Mouse (Mus musculus) heart, postnatal 0 days (tissue): ENCODE results near the gene Aqp11. TPM values are rescaled to one million over a fixed set of nuclear protein-coding genes. Genes with fewer than 3 reads are reported as not detected.

Experiments used
- ATAC-seq: fragments of 200-750 bp; cut with Nextera tagmentation; 2 replicates; pipeline ENCODE4 v1.8.0; 2017; ENCODE audit warnings: low read depth, moderate number of reproducible peaks, moderate library complexity; ENCODE audit not compliant: insufficient read depth
- DNase-seq: peaks from one replicate; pipeline ENCODE4 v3.0.0-alpha.2; 2016; ENCODE audit warnings: low spot score
- H3K27ac ChIP-seq: fragments of 300-500 bp; sonication (generic); 2 replicates; pipeline ENCODE4 v1.5.1; 2014; ENCODE audit warnings: low read depth, mild to moderate bottlenecking
- H3K27me3 ChIP-seq: fragments of 300-500 bp; sonication (generic); 2 replicates; pipeline ENCODE4 v1.6.1; 2014; ENCODE audit warnings: low read length, mixed read lengths; ENCODE audit not compliant: control insufficient read depth, insufficient read depth
- H3K36me3 ChIP-seq: fragments of 300-500 bp; sonication (generic); replicated peaks from 2 replicates; pipeline ENCODE4 v1.6.1; 2014; ENCODE audit warnings: low read length, mixed read lengths; ENCODE audit not compliant: control insufficient read depth, insufficient read depth
- H3K4me1 ChIP-seq: fragments of 300-500 bp; sonication (generic); 2 replicates; pipeline ENCODE4 v1.6.1; 2014; ENCODE audit warnings: antibody characterized with exemption; ENCODE audit not compliant: control insufficient read depth, insufficient read depth
- H3K4me2 ChIP-seq: fragments of 300-500 bp; sonication (generic); 2 replicates; pipeline ENCODE4 v1.6.1; 2014; ENCODE audit warnings: low read depth, mild to moderate bottlenecking, low read length, moderate library complexity
- H3K4me3 ChIP-seq: fragments of 300-500 bp; sonication (generic); 2 replicates; pipeline ENCODE4 v1.5.1; 2014; ENCODE audit warnings: low read depth, low read length
- H3K9ac ChIP-seq: fragments of 300-500 bp; sonication (generic); replicated peaks from 2 replicates; pipeline ENCODE4 v1.6.1; 2014; ENCODE audit warnings: low read depth, low read length, mixed read lengths
- H3K9me3 ChIP-seq: fragments of 300-500 bp; sonication (generic); replicated peaks from 2 replicates; pipeline ENCODE4 v1.6.1; 2016; ENCODE audit warnings: low read length; ENCODE audit not compliant: control insufficient read depth
- CTCF ChIP-seq: IDR thresholded peaks from 2 replicates; pipeline ENCODE4 v1.5.1; 2016; ENCODE audit warnings: antibody characterized with exemption, control low read depth, low read depth
- EP300 ChIP-seq: IDR thresholded peaks from 2 replicates; pipeline ENCODE4 v1.6.1; 2016; ENCODE audit warnings: antibody characterized with exemption, low read depth
- WGBS: fragments of 180-500 bp; shearing (Covaris S2); extraction: QIAGEN DNeasy Blood & Tissue Kit; methylation state at CpG from one replicate; pipeline ENCODE4 v1.1.7; 2014; 5-methylcytosine and 5-hydroxymethylcytosine counted together
- polyA plus RNA-seq: library from polyadenylated mRNA; unstranded; fragments of >200 nt; fragmentation: Nextera tagmentation; extraction: Ambion mirVana; gene quantifications from 2 replicates; pipeline ENCODE4 v1.2.1, GENCODE M21; 2015
- total RNA-seq: library from RNA; depleted of rRNA; stranded (reverse); fragments of >200 nt; gene quantifications from 2 replicates; pipeline ENCODE4 v1.2.3, GENCODE M21; 2014; ENCODE audit warnings: low replicate concordance

The Aqp11 gene
- total and polyA plus RNA-seq, 2 experiments from 2014 or later: 2.0 to 4.8 TPM

- H3K9ac ChIP-seq: no peak overlapping the region
- H3K4me2 ChIP-seq: no peak overlapping the region
- ATAC-seq (no peak), DNase-seq (no peak)
- no peak overlapping the region for H3K4me3 ChIP-seq
- no peak for TF ChIP-seq EP300
- TF ChIP-seq CTCF: no peak
- H3K36me3 ChIP-seq: peaks cover 73% of the 10 kb centered on the region
- H3K4me1 ChIP-seq: no peaks in the 10 kb centered on the region
- H3K9me3 ChIP-seq: no peaks in the 10 kb centered on the region
- WGBS: 97% methylated on average over 5 of the region's 5 CpGs
- no peak overlapping the region for H3K27ac ChIP-seq
- no peaks in the 10 kb centered on the region for H3K27me3 ChIP-seq
These were observed 23.4 kb downstream of the Aqp11 start for GRCm38 (mm10) chr7:97714651-97715050.

GRCm38 (mm10) chr7:97709204-97709603, 28.9 kb downstream of the Aqp11 start:
- H3K4me2 ChIP-seq: no peak overlapping the region
- H3K4me3 ChIP-seq: no peak overlapping the region
- peaks cover 23% of the 10 kb centered on the region for H3K36me3 ChIP-seq
- no peak for ATAC-seq
- no peak overlapping the region for H3K27ac ChIP-seq
- H3K27me3 ChIP-seq: no peaks in the 10 kb centered on the region
- H3K9me3 ChIP-seq: no peaks in the 10 kb centered on the region
- TF ChIP-seq CTCF (no peak), EP300 (no peak)
- no peak overlapping the region for H3K9ac ChIP-seq
- H3K4me1 ChIP-seq: no peaks in the 10 kb centered on the region; the same call in 1 of the 2 replicates
- WGBS: 80% methylated on average over 3 of the region's 3 CpGs
- no peak for DNase-seq

- Histone ChIP-seq H3K27me3 (no peaks in the 10 kb centered on the region), H3K4me3 (no peak overlapping the region), H3K9ac (no peak overlapping the region), H3K36me3 (peaks cover 14% of the 10 kb centered on the region), H3K27ac (no peak overlapping the region), H3K4me1 (no peaks in the 10 kb centered on the region; the same call in 1 of the 2 replicates), H3K9me3 (no peaks in the 10 kb centered on the region), H3K4me2 (no peak overlapping the region)
- ATAC-seq (no peak), DNase-seq (no peak)
- TF ChIP-seq EP300: no peak
- no peak for TF ChIP-seq CTCF
- WGBS: 67% methylated on average over 5 of the region's 5 CpGs
These were observed 30.3 kb downstream of the Aqp11 start for GRCm38 (mm10) chr7:97707809-97708208.

GRCm38 (mm10) chr7:97707123-97707522, 31.0 kb downstream of the Aqp11 start:
- no peak for ATAC-seq
- Histone ChIP-seq H3K4me1 (no peaks in the 10 kb centered on the region; the same call in 1 of the 2 replicates), H3K9me3 (no peaks in the 10 kb centered on the region), H3K4me3 (no peak overlapping the region), H3K9ac (no peak overlapping the region), H3K36me3 (peaks cover 7% of the 10 kb centered on the region), H3K27ac (no peak overlapping the region), H3K27me3 (no peaks in the 10 kb centered on the region), H3K4me2 (no peak overlapping the region)
- 63% methylated on average over 4 of the region's 4 CpGs for WGBS
- TF ChIP-seq EP300 (no peak), CTCF (no peak)
- no peak for DNase-seq

- no peak overlapping the region for H3K4me3 ChIP-seq
- H3K4me1 ChIP-seq: peaks cover 8% of the 10 kb centered on the region; the same call in 1 of the 2 replicates
- no peak overlapping the region for H3K27ac ChIP-seq
- DNase-seq (no peak), ATAC-seq (no peak)
- H3K36me3 ChIP-seq: no peaks in the 10 kb centered on the region; the same call in 1 of the 2 replicates
- TF ChIP-seq CTCF (no peak), EP300 (no peak)
- 81% methylated on average over 6 of the region's 6 CpGs for WGBS
- no peaks in the 10 kb centered on the region for H3K27me3 ChIP-seq
- H3K4me2 ChIP-seq: no peak overlapping the region
- H3K9ac ChIP-seq: no peak overlapping the region
- no peaks in the 10 kb centered on the region for H3K9me3 ChIP-seq
These were observed 37.0 kb downstream of the Aqp11 start for GRCm38 (mm10) chr7:97701106-97701505.

- Histone ChIP-seq H3K4me2 (no peak overlapping the region), H3K4me1 (peaks cover 10% of the 10 kb centered on the region; the same call in 1 of the 2 replicates), H3K27ac (no peak overlapping the region), H3K36me3 (no peaks in the 10 kb centered on the region; the same call in 1 of the 2 replicates), H3K4me3 (no peak overlapping the region), H3K27me3 (no peaks in the 10 kb centered on the region), H3K9me3 (no peaks in the 10 kb centered on the region), H3K9ac (no peak overlapping the region)
- no peak for TF ChIP-seq EP300
- TF ChIP-seq CTCF: no peak
- WGBS: 92% methylated on average over 4 of the region's 4 CpGs
- DNase-seq (no peak), ATAC-seq (no peak)
These were observed 37.9 kb downstream of the Aqp11 start for GRCm38 (mm10) chr7:97700173-97700572.
